Mouse (Mus musculus): ENCODE data around the gene 4921539E11Rik. TPM values are rescaled to one million over a fixed set of nuclear protein-coding genes. Genes with fewer than 3 reads are reported as not detected.

4921539E11Rik gene
- polyA plus RNA-seq (2012; rRNA removed), result 21.2 and 25.5 TPM in 2 replicates

GRCm38 (mm10) chr4:103290763-103291162, at the start of gene 4921539E11Rik:
Gene 4921539E11Rik, minus strand, starts transcription at chr4:103290863.
- H3K4me1 ChIP-seq (ENCODE audit: control insufficient read depth, insufficient read depth, low read length), result no peaks in the 10 kb centered on the region
- no peaks in the 10 kb centered on the region for H3K36me3 ChIP-seq (ENCODE audit: control insufficient read depth, insufficient read depth, low read length)
- no peaks in the 10 kb centered on the region for H3K27me3 ChIP-seq (ENCODE audit: control insufficient read depth, insufficient read depth, low read length)
- peak within 1 kb of the TSS; percentile 17; the same call in 1 of the 2 replicates for H3K27ac ChIP-seq (ENCODE audit: control insufficient read depth, insufficient read depth, low read depth, low read length)
- H3K4me3 ChIP-seq (ENCODE audit: control insufficient read depth, low read depth, low read length), result peak within 1 kb of the TSS; percentile 82
- no peak for TF ChIP-seq POLR2A (IDR thresholded peaks at IDR 0.05; ENCODE audit: control insufficient read depth, low read depth, low read length)
- TF ChIP-seq CTCF (IDR thresholded peaks at IDR 0.05; ENCODE audit: control insufficient read depth, insufficient read depth, insufficient replicate concordance, low read depth, low read length), result no peak

GRCm38 (mm10) chr4:103335134-103335533, 44.5 kb upstream of the 4921539E11Rik start:
- H3K36me3 ChIP-seq (ENCODE audit: control insufficient read depth, insufficient read depth, low read length), result no peaks in the 10 kb centered on the region
- no peak overlapping the region for H3K27ac ChIP-seq (ENCODE audit: control insufficient read depth, insufficient read depth, low read depth, low read length)
- no peak overlapping the region for H3K4me3 ChIP-seq (ENCODE audit: control insufficient read depth, low read depth, low read length)
- no peaks in the 10 kb centered on the region for H3K4me1 ChIP-seq (ENCODE audit: control insufficient read depth, insufficient read depth, low read length)
- no peaks in the 10 kb centered on the region for H3K27me3 ChIP-seq (ENCODE audit: control insufficient read depth, insufficient read depth, low read length)
- TF ChIP-seq CTCF (IDR thresholded peaks at IDR 0.05; ENCODE audit: control insufficient read depth, insufficient read depth, insufficient replicate concordance, low read depth, low read length), result no peak
- TF ChIP-seq POLR2A (IDR thresholded peaks at IDR 0.05; ENCODE audit: control insufficient read depth, low read depth, low read length), result no peak

- no peak overlapping the region for H3K27ac ChIP-seq (ENCODE audit: control insufficient read depth, insufficient read depth, low read depth, low read length)
- H3K27me3 ChIP-seq (ENCODE audit: control insufficient read depth, insufficient read depth, low read length), result no peaks in the 10 kb centered on the region
- H3K4me3 ChIP-seq (ENCODE audit: control insufficient read depth, low read depth, low read length), result no peak overlapping the region
- H3K36me3 ChIP-seq (ENCODE audit: control insufficient read depth, insufficient read depth, low read length), result no peaks in the 10 kb centered on the region
- H3K4me1 ChIP-seq (ENCODE audit: control insufficient read depth, insufficient read depth, low read length), result no peaks in the 10 kb centered on the region
- TF ChIP-seq CTCF (IDR thresholded peaks at IDR 0.05; ENCODE audit: control insufficient read depth, insufficient read depth, insufficient replicate concordance, low read depth, low read length) (no peak), POLR2A (IDR thresholded peaks at IDR 0.05; ENCODE audit: control insufficient read depth, low read depth, low read length) (no peak)
These were observed 38.7 kb upstream of the 4921539E11Rik start for GRCm38 (mm10) chr4:103329348-103329747.

- H3K4me3 ChIP-seq (ENCODE audit: control insufficient read depth, low read depth, low read length), result no peak overlapping the region
- no peak overlapping the region for H3K27ac ChIP-seq (ENCODE audit: control insufficient read depth, insufficient read depth, low read depth, low read length)
- no peaks in the 10 kb centered on the region for H3K27me3 ChIP-seq (ENCODE audit: control insufficient read depth, insufficient read depth, low read length)
- no peak for TF ChIP-seq POLR2A (IDR thresholded peaks at IDR 0.05; ENCODE audit: control insufficient read depth, low read depth, low read length)
- TF ChIP-seq CTCF (IDR thresholded peaks at IDR 0.05; ENCODE audit: control insufficient read depth, insufficient read depth, insufficient replicate concordance, low read depth, low read length), result peak; percentile 23; the same call in 1 of the 2 replicates
- H3K4me1 ChIP-seq (ENCODE audit: control insufficient read depth, insufficient read depth, low read length), result no peaks in the 10 kb centered on the region
- no peaks in the 10 kb centered on the region for H3K36me3 ChIP-seq (ENCODE audit: control insufficient read depth, insufficient read depth, low read length)
These were observed 36.3 kb upstream of the 4921539E11Rik start for GRCm38 (mm10) chr4:103326994-103327393.

- no peaks in the 10 kb centered on the region for H3K4me1 ChIP-seq (ENCODE audit: control insufficient read depth, insufficient read depth, low read length)
- H3K4me3 ChIP-seq (ENCODE audit: control insufficient read depth, low read depth, low read length), result no peak overlapping the region
- H3K36me3 ChIP-seq (ENCODE audit: control insufficient read depth, insufficient read depth, low read length), result no peaks in the 10 kb centered on the region
- H3K27me3 ChIP-seq (ENCODE audit: control insufficient read depth, insufficient read depth, low read length), result no peaks in the 10 kb centered on the region
- no peak overlapping the region for H3K27ac ChIP-seq (ENCODE audit: control insufficient read depth, insufficient read depth, low read depth, low read length)
- TF ChIP-seq CTCF (IDR thresholded peaks at IDR 0.05; ENCODE audit: control insufficient read depth, insufficient read depth, insufficient replicate concordance, low read depth, low read length) (no peak), POLR2A (IDR thresholded peaks at IDR 0.05; ENCODE audit: control insufficient read depth, low read depth, low read length) (no peak)
These were observed 34.2 kb upstream of the 4921539E11Rik start for GRCm38 (mm10) chr4:103324688-103325451.

GRCm38 (mm10) chr4:103321461-103321860, 30.8 kb upstream of the 4921539E11Rik start:
- H3K4me3 ChIP-seq (ENCODE audit: control insufficient read depth, low read depth, low read length), result no peak overlapping the region
- no peaks in the 10 kb centered on the region for H3K36me3 ChIP-seq (ENCODE audit: control insufficient read depth, insufficient read depth, low read length)
- H3K27me3 ChIP-seq (ENCODE audit: control insufficient read depth, insufficient read depth, low read length), result no peaks in the 10 kb centered on the region
- H3K4me1 ChIP-seq (ENCODE audit: control insufficient read depth, insufficient read depth, low read length), result no peaks in the 10 kb centered on the region
- TF ChIP-seq POLR2A (IDR thresholded peaks at IDR 0.05; ENCODE audit: control insufficient read depth, low read depth, low read length), result no peak
- TF ChIP-seq CTCF (IDR thresholded peaks at IDR 0.05; ENCODE audit: control insufficient read depth, insufficient read depth, insufficient replicate concordance, low read depth, low read length), result no peak
- no peak overlapping the region for H3K27ac ChIP-seq (ENCODE audit: control insufficient read depth, insufficient read depth, low read depth, low read length)

- no peak overlapping the region for H3K27ac ChIP-seq (ENCODE audit: control insufficient read depth, insufficient read depth, low read depth, low read length)
- H3K4me3 ChIP-seq (ENCODE audit: control insufficient read depth, low read depth, low read length), result no peak overlapping the region
- H3K4me1 ChIP-seq (ENCODE audit: control insufficient read depth, insufficient read depth, low read length), result peaks cover 4% of the 10 kb centered on the region
- no peaks in the 10 kb centered on the region for H3K27me3 ChIP-seq (ENCODE audit: control insufficient read depth, insufficient read depth, low read length)
- TF ChIP-seq CTCF (IDR thresholded peaks at IDR 0.05; ENCODE audit: control insufficient read depth, insufficient read depth, insufficient replicate concordance, low read depth, low read length), result no peak
- TF ChIP-seq POLR2A (IDR thresholded peaks at IDR 0.05; ENCODE audit: control insufficient read depth, low read depth, low read length), result no peak
- no peaks in the 10 kb centered on the region for H3K36me3 ChIP-seq (ENCODE audit: control insufficient read depth, insufficient read depth, low read length)
These were observed 25.2 kb upstream of the 4921539E11Rik start for GRCm38 (mm10) chr4:103315861-103316260.
